Mouse (Mus musculus) c-Kit-negative CD71-positive TER-119-positive erythroid progenitor cells, embryonic 14.5 days (primary cell): Measurements from ENCODE around the gene Gm14151.
"Not testable (repeated sequence)": the region's sequence is repeated elsewhere in the genome, so short reads cannot be mapped to it uniquely, and the experiment has no call there.

Source experiments
- DNase-seq: peaks from one replicate; pipeline ENCODE4 v3.0.0-alpha.2; 2013; ENCODE audit warnings: low read depth, low spot score

Gene Gm14151

DNA sequence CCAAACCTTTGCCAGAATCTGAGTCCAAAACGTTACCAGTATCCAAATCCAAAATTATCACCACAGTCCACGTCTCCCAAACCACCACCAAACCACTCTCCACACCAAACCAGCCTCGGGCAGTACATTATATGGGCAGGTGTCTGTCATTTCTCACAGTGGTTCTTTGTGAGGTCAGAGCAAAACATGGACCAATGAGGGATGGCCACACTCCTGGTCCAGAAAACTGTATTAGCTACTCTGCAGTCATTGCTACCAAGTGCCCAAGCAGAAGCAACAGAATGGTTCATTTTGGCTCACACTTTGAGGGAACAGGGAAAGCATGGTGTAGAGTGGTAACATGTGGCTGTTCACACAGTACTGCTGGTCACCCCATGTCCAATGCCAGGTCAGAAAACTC is at the start of gene Gm14151:
Gm14151 (minus strand) TSS at position 101 of the 400 bp plus-strand sequence.
- DNase-seq, result not testable (repeated sequence)

- not testable (repeated sequence) for DNase-seq
Observed at GRCm38 (mm10) chr2:151097945-151098344, 5.8 kb upstream of the Gm14151 start, which contains the start of gene Gm14147. Gene Gm14147, plus strand, starts transcription at chr2:151098245.

DNA sequence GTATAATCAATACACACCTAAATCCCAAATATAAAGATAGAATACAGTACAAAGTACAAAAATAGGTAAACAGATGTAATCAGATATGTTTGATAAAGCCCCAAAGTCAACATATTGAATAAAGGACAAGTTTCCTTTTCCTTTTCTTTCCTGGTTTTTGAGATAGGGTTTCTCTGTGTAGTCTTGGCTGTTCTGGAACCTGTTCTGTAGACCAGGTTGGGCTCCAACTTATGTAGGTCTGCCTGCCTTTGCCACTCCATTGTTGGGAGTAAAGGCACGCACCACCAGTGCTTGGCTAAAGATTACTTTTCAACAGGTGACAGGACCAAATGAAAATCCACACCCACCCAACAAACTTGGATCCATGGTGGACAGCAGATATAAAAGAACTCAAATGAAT is 35.5 kb downstream of the Gm14151 start:
- DNase-seq, result no peak

DNA sequence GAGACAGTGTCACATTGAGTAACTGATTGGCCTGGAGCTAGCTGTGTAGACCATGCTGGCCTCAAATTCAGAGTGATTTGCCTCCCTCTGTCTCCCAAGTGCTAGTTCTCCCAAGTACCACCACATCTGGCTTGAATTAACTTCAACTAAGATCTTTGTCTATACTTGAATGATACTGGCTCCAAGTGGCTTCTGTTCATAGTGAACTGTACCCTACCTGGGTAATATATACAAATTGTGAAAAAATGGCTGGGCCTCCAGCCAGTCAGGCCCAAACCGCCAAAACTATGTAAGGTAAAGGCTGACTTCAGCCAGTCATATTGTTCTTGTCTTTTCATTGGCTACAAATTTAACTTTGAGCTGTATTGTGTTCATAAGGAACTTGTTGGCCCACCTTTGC is 51.7 kb downstream of the Gm14151 start:
- DNase-seq, result no peak

DNA sequence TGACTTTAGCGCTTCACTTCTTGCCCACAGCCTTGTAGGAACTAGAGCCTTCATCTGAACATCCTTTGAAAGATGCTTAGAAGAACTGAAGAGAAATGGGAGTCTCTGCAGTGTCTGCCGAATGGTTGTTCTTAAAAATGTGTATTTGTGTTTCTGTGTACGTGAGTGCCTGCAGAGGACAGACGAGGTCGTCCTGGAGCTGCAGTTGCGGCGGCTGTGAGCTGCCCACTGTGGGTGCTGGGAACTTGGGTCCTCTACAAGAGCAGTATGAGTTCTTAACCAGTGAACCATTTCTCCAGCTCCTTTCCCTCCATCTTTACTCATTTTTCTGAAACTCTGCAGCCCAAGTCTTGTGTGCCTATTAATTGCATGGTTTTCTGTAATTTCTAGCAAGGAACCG is 52.4 kb downstream of the Gm14151 start:
- DNase-seq, result no peak

DNA sequence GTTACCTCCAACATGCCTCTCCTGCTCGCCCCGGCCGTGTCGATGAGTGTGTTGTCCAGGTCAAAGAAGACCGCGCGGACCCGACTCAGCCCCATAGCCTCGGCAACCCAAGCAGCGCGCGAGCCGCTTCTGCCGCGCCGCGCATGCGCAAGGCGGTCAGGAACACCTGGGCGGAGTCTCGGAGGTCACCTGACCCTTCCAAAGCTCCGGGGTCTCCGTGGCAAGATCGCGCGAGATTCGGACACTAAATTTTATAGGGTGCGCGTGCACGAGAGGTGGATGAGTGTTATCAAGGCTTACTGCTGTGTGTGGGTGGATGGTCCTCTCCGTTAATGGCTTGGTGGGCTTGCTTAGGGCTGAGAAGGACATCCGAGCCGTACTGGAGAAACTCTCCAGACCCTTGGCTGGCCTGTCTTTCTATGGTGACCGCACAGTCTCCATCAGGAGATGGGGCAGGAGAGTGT is 52.9 kb downstream of the Gm14151 start, which contains the start of the genes Ninl and Nanp:
Ninl (minus strand) TSS at position 151 of the 464 bp plus-strand sequence.
Nanp (minus strand) TSS at position 167 of the 464 bp plus-strand sequence.
- peak; percentile 90 for DNase-seq

DNA sequence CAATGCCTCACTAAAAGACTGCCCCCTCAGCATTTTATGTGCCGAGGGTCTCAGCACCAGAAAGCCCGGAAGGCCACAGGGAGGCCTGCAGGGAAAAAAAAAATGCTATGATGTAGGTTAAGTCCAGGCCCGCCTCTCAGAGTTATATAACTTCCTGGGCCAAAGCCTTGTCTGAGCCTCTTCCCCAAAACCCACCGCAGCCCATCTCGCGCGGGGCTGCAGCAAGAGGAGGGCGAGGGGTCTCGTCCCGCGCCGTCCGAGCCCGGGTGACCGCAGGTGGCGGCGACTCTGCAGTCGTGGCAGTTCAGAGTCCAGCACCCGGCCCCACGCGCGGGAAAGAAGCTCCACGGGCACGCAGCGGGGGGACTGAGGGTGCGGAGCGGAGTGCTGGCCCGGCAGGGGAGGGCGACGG is 53.3 kb downstream of the Gm14151 start:
- DNase-seq, result peak; percentile 27

- DNase-seq, result peak; percentile 74
Observed at GRCm38 (mm10) chr2:151037876-151038552, 54.1 kb downstream of the Gm14151 start.

DNA sequence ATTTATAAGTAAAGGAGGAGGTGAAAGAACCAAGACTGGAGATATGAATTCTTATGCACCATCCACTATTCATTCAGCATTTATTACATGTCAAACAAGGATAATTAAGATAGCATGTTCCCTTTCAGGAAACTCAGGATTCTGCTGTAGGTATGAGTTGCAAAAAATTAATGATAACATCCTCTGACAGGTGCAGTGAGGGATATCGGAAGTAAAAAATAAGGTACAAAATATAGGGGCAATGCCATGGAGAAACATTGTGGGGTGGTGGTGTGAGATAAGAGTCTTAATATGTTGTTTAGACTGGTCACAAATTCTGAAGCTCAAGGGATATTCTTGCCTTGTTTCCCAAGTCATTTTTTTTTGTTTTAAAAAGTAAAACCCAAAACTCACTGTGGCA is 54.9 kb downstream of the Gm14151 start:
- DNase-seq, result no peak
